Mouse (Mus musculus) midbrain, embryonic 14.5 days (tissue): ENCODE data around the gene 1500009C09Rik. TPM values are rescaled to one million over a fixed set of nuclear protein-coding genes. Genes with fewer than 3 reads are reported as not detected.
A peak's percentile ranks its signal among the peaks of the same experiment; 100 is the strongest.

Source experiments
- ATAC-seq: fragments of 200-750 bp; cut with Nextera tagmentation; 2 replicates; pipeline ENCODE4 v1.8.0; 2017; ENCODE audit warnings: moderate number of reproducible peaks, moderate library complexity; ENCODE audit not compliant: low FRiP score, low TSS enrichment
- DNase-seq: peaks from one replicate; pipeline ENCODE4 v3.0.0-alpha.2; 2015
- H3K27ac ChIP-seq: fragments of 300-500 bp; sonication (generic); replicated peaks from 2 replicates; pipeline ENCODE4 v1.5.1; 2014; ENCODE audit warnings: mild to moderate bottlenecking, low read depth, low read length, moderate library complexity
- H3K27me3 ChIP-seq: fragments of 300-500 bp; sonication (generic); 2 replicates; pipeline ENCODE4 v1.6.1; 2014; ENCODE audit warnings: low read length, control low read depth, mixed read lengths; ENCODE audit not compliant: control insufficient read depth, insufficient read depth
- H3K36me3 ChIP-seq: fragments of 300-500 bp; sonication (generic); 2 replicates; pipeline ENCODE4 v1.6.1; 2014; ENCODE audit warnings: low read length, control low read depth; ENCODE audit not compliant: control insufficient read depth, insufficient read depth
- H3K4me1 ChIP-seq: fragments of 300-500 bp; sonication (generic); 2 replicates; pipeline ENCODE4 v1.6.1; 2014; ENCODE audit warnings: mild to moderate bottlenecking, antibody characterized with exemption, low read length, control low read depth; ENCODE audit not compliant: control insufficient read depth, insufficient read depth
- H3K4me2 ChIP-seq: fragments of 300-500 bp; sonication (generic); 2 replicates; pipeline ENCODE4 v1.6.1; 2014; ENCODE audit warnings: mild to moderate bottlenecking, low read length, moderate library complexity
- H3K4me3 ChIP-seq: fragments of 300-500 bp; sonication (generic); replicated peaks from 2 replicates; pipeline ENCODE4 v1.5.1; 2014; ENCODE audit warnings: low read depth, low read length
- H3K9ac ChIP-seq: fragments of 300-500 bp; sonication (generic); replicated peaks from 2 replicates; pipeline ENCODE4 v1.6.1; 2014; ENCODE audit warnings: mild to moderate bottlenecking, low read length, moderate library complexity
- H3K9me3 ChIP-seq: fragments of 300-500 bp; sonication (generic); 2 replicates; pipeline ENCODE4 v1.6.1; 2016; ENCODE audit warnings: low read length, control low read depth, mixed read lengths; ENCODE audit not compliant: control insufficient read depth
- WGBS: fragments of 180-500 bp; shearing (Covaris S2); extraction: QIAGEN DNeasy Blood & Tissue Kit; methylation state at CpG from one replicate; pipeline ENCODE4 v1.1.7; 2014; 5-methylcytosine and 5-hydroxymethylcytosine counted together
- polyA plus RNA-seq: library from polyadenylated mRNA; unstranded; fragments of >200 nt; fragmentation: Nextera tagmentation; extraction: Ambion mirVana; gene quantifications from 2 replicates; pipeline ENCODE4 v1.2.1, GENCODE M21; 2014

1500009C09Rik gene
- polyA plus RNA-seq, 1 experiment from 2014 or later = 12.2 TPM

DNA sequence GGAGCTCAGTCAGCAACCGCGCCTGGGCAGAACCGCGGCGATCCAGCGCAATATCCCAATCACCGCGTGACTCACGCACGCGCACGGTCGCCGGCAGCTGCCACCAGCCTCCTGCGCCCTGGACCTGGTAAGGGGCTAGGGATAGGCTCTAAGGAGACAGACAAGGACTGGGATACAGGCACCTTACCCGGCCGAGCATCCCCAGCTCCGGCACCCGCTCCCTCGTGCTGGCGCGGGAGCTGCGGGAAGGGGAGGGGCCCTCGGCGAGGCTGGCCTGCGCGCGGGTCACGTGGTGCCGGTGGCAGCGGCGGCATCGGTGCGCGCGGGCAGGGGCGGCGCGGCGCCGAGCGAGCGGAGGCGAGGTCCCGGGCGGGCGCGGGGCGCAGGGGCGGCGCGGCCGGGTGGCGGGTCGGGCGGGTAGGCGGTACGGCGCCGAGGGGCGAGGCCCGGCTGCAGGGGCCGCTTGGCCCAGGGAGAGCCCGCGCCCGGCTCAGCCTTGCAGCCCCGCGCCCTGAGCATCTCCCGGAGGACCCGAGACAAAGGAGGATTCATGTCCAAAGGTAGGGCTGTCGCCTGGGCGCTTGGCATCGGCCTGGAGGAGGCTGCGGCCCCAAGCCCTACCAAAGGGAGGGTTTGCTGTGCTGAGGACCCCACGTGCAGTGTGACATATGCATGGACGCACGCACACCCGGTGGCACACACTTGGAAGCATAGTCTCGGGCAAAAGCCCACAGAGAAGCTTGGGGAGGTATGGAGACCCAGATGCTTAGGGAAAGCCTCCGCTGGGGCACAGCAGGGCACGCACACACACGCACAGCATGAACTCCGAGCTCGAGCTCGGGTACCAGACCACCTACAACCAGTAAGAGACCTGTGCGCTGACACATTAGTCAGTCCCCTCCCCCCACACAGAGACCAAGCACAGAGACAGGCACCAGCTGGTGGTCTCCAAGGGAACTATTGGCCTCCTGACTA lies 23.0 kb downstream of the 1500009C09Rik start:
- Histone ChIP-seq H3K4me2 (peak overlapping the region; percentile 96), H3K9me3 (no peaks in the 10 kb centered on the region), H3K36me3 (peaks cover 22% of the 10 kb centered on the region), H3K4me3 (peak overlapping the region; percentile 86), H3K27ac (peak overlapping the region; percentile 98), H3K4me1 (peaks cover 24% of the 10 kb centered on the region), H3K27me3 (0 out of 2 replicates have a peak, but pooled peaks cover 8% of the 10 kb centered on the region), H3K9ac (peak overlapping the region; percentile 92)
- ATAC-seq = peak; percentile 77
- peak; percentile 90 for DNase-seq
- under 1% methylated on average over 84 of the region's 86 CpGs for WGBS

DNA sequence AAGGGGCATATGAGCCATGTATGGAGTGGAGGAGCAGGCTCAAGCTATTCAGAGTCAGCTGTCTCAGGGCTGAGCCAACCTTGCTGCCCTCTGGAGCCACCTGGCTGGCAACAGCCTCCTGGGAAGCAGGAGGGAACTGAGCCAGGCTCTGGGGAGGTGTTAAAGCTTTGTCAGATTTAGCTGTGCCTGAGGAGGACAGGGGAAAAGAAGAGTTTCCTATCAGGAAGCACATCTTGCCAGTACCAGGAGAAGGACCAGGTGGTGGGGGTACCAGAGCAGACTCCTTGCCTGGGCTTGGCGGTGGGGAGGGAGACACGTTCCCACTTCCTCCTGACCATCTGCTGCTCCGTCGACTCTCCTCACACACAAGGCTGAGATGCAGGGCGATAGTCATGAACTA lies 25.4 kb downstream of the 1500009C09Rik start:
- Histone ChIP-seq H3K4me1 (peaks cover 24% of the 10 kb centered on the region), H3K9ac (peak overlapping the region; percentile 6; the same call in 1 of the 2 replicates), H3K4me3 (peak overlapping the region; percentile 86), H3K4me2 (peak overlapping the region; percentile 96), H3K36me3 (peaks cover 43% of the 10 kb centered on the region), H3K27ac (no peak overlapping the region), H3K9me3 (no peaks in the 10 kb centered on the region), H3K27me3 (0 out of 2 replicates have a peak, but pooled peaks cover 8% of the 10 kb centered on the region)
- DNase-seq (no peak), ATAC-seq (no peak)
- WGBS = 84% methylated on average over 5 of the region's 5 CpGs

DNA sequence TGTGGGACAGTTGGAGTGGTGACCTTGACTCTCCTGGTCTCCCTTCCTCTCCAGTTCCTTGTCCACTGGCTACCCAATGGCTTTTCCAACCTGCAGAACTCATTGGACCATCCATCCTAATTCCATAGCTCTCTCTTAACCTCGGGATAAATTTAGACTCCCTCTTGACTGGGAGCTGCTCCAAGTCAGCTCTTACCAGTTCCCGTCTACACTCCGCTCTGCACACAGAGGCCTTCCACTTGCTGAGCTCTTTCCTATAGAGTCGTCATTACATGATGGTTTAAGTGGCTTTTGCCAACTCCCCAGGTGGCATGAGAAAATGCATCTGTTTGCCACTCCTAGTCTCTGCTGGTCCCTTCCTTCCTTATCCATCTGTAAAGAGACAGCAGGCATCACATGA lies 28.4 kb downstream of the 1500009C09Rik start:
- H3K4me2 ChIP-seq = no peak overlapping the region
- WGBS = 90% methylated on average over 4 of the region's 4 CpGs
- peaks cover 24% of the 10 kb centered on the region for H3K4me1 ChIP-seq
- ATAC-seq (no peak), DNase-seq (no peak)
- no peak overlapping the region for H3K9ac ChIP-seq
- H3K27ac ChIP-seq = no peak overlapping the region
- H3K36me3 ChIP-seq = peaks cover 73% of the 10 kb centered on the region
- no peaks in the 10 kb centered on the region for H3K27me3 ChIP-seq
- no peak overlapping the region for H3K4me3 ChIP-seq
- H3K9me3 ChIP-seq = no peaks in the 10 kb centered on the region

DNA sequence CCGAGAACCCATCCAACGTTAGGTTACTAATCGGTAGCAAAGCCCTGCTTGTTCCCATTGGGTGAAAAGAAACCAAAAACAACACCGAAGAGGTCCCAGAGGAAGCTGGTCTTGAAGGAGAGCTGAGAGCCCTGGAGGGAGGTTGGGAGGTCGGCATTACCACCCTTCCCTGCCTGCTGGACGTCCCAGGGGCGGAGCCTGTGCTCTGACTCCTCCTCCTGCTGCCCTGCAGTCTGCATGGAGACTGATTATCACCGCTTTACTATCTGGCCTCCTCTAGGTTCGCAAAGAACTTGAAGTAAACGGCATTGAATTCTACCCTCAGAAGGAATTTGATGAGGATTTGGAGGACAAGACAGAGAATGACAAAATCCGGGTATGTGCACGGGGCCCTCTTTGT lies 34.0 kb downstream of the 1500009C09Rik start:
- no peak for ATAC-seq
- no peak overlapping the region for H3K9ac ChIP-seq
- no peak overlapping the region for H3K4me2 ChIP-seq
- 74% methylated on average over 12 of the region's 12 CpGs for WGBS
- no peak for DNase-seq
- H3K9me3 ChIP-seq = no peaks in the 10 kb centered on the region
- H3K27ac ChIP-seq = no peak overlapping the region
- no peak overlapping the region for H3K4me3 ChIP-seq
- no peaks in the 10 kb centered on the region for H3K4me1 ChIP-seq
- no peaks in the 10 kb centered on the region for H3K27me3 ChIP-seq
- peaks cover 96% of the 10 kb centered on the region for H3K36me3 ChIP-seq

DNA sequence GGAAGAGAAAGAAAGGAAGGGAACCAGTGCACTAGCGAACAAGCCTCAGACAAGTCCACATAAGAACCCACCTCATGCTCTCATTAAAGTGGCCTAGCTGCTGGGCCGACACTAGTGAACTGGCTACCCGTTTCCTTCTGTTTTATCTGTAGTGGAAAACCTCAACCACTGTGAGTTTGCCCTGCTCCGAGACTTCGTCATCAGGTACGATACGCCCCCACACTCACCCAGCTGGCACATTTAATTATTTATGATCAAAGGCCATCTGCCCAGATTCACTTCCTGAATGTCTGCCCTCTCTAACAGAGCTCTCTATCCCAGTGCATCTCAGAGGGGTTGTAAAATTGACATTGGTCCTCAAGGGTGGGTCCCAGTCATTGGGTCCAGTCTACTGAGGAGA lies 38.1 kb downstream of the 1500009C09Rik start:
- Histone ChIP-seq H3K4me2 (no peak overlapping the region), H3K9me3 (no peaks in the 10 kb centered on the region), H3K27me3 (no peaks in the 10 kb centered on the region), H3K4me1 (peaks cover 11% of the 10 kb centered on the region; the same call in 1 of the 2 replicates), H3K27ac (no peak overlapping the region), H3K36me3 (peaks cover 71% of the 10 kb centered on the region), H3K9ac (no peak overlapping the region), H3K4me3 (no peak overlapping the region)
- ATAC-seq = no peak
- 80% methylated on average over 7 of the region's 7 CpGs for WGBS
- DNase-seq = no peak

DNA sequence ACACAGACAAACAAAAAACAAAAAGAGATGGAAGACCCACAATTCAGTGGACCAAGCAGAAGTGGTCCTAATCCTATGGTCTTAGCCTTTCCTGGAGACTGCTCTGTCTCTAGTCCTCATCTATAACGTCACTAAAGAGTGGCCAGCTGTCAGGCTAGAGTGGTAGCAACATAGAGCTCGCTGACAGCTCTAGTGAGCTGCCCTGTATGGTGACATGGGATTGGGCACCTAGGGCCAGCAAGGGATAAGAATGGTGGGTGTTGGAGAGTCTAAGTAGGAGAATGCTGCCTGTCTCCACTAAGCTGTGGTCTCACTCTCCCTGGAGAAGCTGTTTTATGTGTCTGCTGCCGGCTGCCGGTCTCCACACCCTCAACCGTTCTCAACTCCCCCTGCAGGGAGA lies 40.7 kb downstream of the 1500009C09Rik start:
- H3K4me2 ChIP-seq = peak overlapping the region; percentile 18; the same call in 1 of the 2 replicates
- no peak overlapping the region for H3K4me3 ChIP-seq
- no peaks in the 10 kb centered on the region for H3K27me3 ChIP-seq
- peaks cover 11% of the 10 kb centered on the region; the same call in 1 of the 2 replicates for H3K4me1 ChIP-seq
- H3K9ac ChIP-seq = no peak overlapping the region
- peaks cover 45% of the 10 kb centered on the region for H3K36me3 ChIP-seq
- H3K27ac ChIP-seq = peak overlapping the region; percentile 47
- H3K9me3 ChIP-seq = no peaks in the 10 kb centered on the region
- ATAC-seq (0 out of 2 replicates have a peak, but pooled peaks have one; percentile 21), DNase-seq (no peak)
- 12% methylated on average over 5 of the region's 5 CpGs for WGBS

DNA sequence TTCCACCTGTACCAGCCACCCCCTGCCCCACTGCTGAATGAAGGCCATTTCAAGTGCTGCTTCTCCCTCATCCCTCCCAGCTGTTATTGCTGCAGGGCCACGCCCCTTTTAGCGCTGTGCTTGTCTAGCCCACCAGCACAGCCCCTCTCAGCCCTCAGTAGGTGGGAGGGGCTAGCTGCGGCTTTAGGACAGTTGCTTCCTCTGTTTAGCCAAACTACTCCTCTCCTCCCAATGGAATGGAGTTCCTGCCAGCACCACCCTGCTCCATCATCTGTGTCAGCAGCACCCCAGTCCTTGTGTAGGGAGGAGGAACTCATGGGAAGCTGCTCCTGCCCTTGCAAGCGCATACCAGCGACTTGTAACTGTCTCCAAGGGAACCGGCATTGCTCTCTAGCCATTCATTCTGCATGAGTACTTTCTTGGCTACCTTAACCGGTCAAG lies 41.1 kb downstream of the 1500009C09Rik start:
- 5% methylated on average over 7 of the region's 7 CpGs for WGBS
- Histone ChIP-seq H3K9ac (no peak overlapping the region), H3K36me3 (peaks cover 40% of the 10 kb centered on the region), H3K4me3 (no peak overlapping the region), H3K27ac (peak overlapping the region; percentile 47), H3K27me3 (no peaks in the 10 kb centered on the region), H3K9me3 (no peaks in the 10 kb centered on the region), H3K4me2 (peak overlapping the region; percentile 18; the same call in 1 of the 2 replicates), H3K4me1 (peaks cover 11% of the 10 kb centered on the region; the same call in 1 of the 2 replicates)
- DNase-seq (peak; percentile 71), ATAC-seq (peak; percentile 57)

DNA sequence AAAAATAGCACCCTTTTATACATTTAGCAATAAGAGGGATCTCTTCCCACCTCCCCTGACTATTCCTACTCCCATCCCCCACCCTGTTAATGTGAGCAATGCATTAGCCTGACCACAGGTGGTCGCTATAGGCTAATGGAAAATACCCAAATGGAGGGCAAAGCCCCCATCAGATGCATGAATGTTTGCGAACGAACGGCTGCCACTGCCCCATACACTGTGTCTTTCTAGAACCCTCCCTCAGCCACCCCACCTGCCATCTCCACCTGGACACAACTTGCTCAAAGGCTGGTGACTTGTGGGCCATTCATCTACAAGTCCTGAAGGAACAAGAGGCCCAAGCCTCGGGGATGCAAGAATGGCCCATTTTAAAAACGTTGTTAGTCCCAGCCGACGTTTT lies 41.9 kb downstream of the 1500009C09Rik start:
- no peaks in the 10 kb centered on the region for H3K9me3 ChIP-seq
- H3K4me3 ChIP-seq = no peak overlapping the region
- H3K4me2 ChIP-seq = no peak overlapping the region
- no peak overlapping the region for H3K9ac ChIP-seq
- WGBS = 38% methylated on average over 8 of the region's 8 CpGs
- H3K27ac ChIP-seq = 0 out of 2 replicates have a peak overlapping the region, but pooled peaks have one; percentile 47
- no peak for ATAC-seq
- peaks cover 11% of the 10 kb centered on the region; the same call in 1 of the 2 replicates for H3K4me1 ChIP-seq
- no peaks in the 10 kb centered on the region for H3K27me3 ChIP-seq
- peaks cover 33% of the 10 kb centered on the region for H3K36me3 ChIP-seq
- peak; percentile 78 for DNase-seq
